Mouse (Mus musculus) hindbrain, embryonic 12.5 days (tissue): ENCODE measurements at regions not wholly inside any gene's neighbourhood (a gene's known extent, or its start where the extent isn't known, plus 50 kb on each side); places are given as distances from the start of the nearest gene placed in this dataset.
"Not testable (repeated sequence)": the region's sequence is repeated elsewhere in the genome, so short reads cannot be mapped to it uniquely, and the experiment has no call there.

Source experiments
- ATAC-seq: fragments of 200-750 bp; cut with Nextera tagmentation; 2 replicates; pipeline ENCODE4 v1.8.0; 2017; ENCODE audit warnings: moderate TSS enrichment; ENCODE audit not compliant: low FRiP score
- H3K27ac ChIP-seq: fragments of 300-500 bp; sonication (generic); 2 replicates; pipeline ENCODE4 v1.5.1; 2016; ENCODE audit warnings: mild to moderate bottlenecking
- H3K27me3 ChIP-seq: fragments of 300-500 bp; sonication (generic); 2 replicates; pipeline ENCODE4 v1.6.1; 2016; ENCODE audit warnings: mild to moderate bottlenecking
- H3K36me3 ChIP-seq: fragments of 300-500 bp; sonication (generic); 2 replicates; pipeline ENCODE4 v1.6.1; 2016; ENCODE audit warnings: mild to moderate bottlenecking
- H3K4me1 ChIP-seq: fragments of 300-500 bp; sonication (generic); 2 replicates; pipeline ENCODE4 v1.6.1; 2016
- H3K4me2 ChIP-seq: fragments of 300-500 bp; sonication (generic); replicated peaks from 2 replicates; pipeline ENCODE4 v1.6.1; 2016; ENCODE audit warnings: mild to moderate bottlenecking
- H3K4me3 ChIP-seq: fragments of 300-500 bp; sonication (generic); 2 replicates; pipeline ENCODE4 v1.5.1; 2016; ENCODE audit warnings: mild to moderate bottlenecking
- H3K9ac ChIP-seq: fragments of 300-500 bp; sonication (generic); 2 replicates; pipeline ENCODE4 v1.6.1; 2016; ENCODE audit warnings: mild to moderate bottlenecking, moderate library complexity
- H3K9me3 ChIP-seq: fragments of 300-500 bp; sonication (generic); replicated peaks from 2 replicates; pipeline ENCODE4 v1.6.1; 2016; ENCODE audit warnings: mild to moderate bottlenecking
- WGBS: fragments of 180-500 bp; shearing (Covaris S2); methylation state at CpG from one replicate; pipeline ENCODE4 v1.1.7; 2016; 5-methylcytosine and 5-hydroxymethylcytosine counted together

GRCm38 (mm10) chr3:138649699-138650098, 92.3 kb upstream of the Tspan5 start:
- no peaks in the 10 kb centered on the region for H3K36me3 ChIP-seq
- no peaks in the 10 kb centered on the region for H3K27me3 ChIP-seq
- H3K9me3 ChIP-seq = peaks cover 16% of the 10 kb centered on the region
- H3K4me1 ChIP-seq = peaks cover 8% of the 10 kb centered on the region
- ATAC-seq = no peak
- H3K27ac ChIP-seq = no peak overlapping the region
- H3K9ac ChIP-seq = no peak overlapping the region
- 86% methylated on average over 6 of the region's 6 CpGs for WGBS
- no peak overlapping the region for H3K4me3 ChIP-seq
- H3K4me2 ChIP-seq = no peak overlapping the region

DNA sequence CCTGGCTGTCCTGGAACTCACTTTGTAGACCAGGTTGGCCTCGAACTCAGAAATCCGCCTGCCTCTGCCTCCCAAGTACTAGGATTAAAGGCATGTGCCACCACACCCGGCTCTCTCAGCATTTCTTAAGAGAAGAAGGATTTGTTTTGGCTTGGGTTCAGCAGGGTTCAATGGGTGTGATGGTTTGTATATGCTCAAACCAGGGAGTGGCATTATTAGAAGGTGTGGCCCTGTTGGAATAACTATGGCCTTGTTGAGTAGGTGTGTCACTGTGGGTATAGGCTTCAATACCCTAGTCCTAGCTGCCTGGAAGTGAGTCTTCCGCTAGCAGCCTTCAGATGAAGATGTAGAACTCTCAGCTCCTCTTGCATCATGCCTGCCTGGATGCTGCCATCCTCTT, 91.3 kb upstream of the Tspan5 start:
- not testable (repeated sequence) for H3K27me3 ChIP-seq, ATAC-seq
- WGBS = 94% methylated on average over 4 of the region's 4 CpGs

GRCm38 (mm10) chr3:138651361-138652205, 90.4 kb upstream of the Tspan5 start:
- H3K27ac ChIP-seq = no peak overlapping the region
- H3K27me3 ChIP-seq = no peaks in the 10 kb centered on the region
- no peaks in the 10 kb centered on the region for H3K36me3 ChIP-seq
- WGBS = 77% methylated on average over 12 of the region's 12 CpGs
- no peak overlapping the region for H3K4me2 ChIP-seq
- peaks cover 14% of the 10 kb centered on the region for H3K9me3 ChIP-seq
- no peaks in the 10 kb centered on the region for H3K4me1 ChIP-seq
- H3K4me3 ChIP-seq = no peak overlapping the region
- H3K9ac ChIP-seq = no peak overlapping the region
- ATAC-seq = no peak

More for the DNA sequence above, 91.3 kb upstream of the Tspan5 start:
- not testable (repeated sequence) for H3K4me1 ChIP-seq, H3K4me3 ChIP-seq, H3K4me2 ChIP-seq, H3K36me3 ChIP-seq, H3K27ac ChIP-seq, H3K9ac ChIP-seq
- peaks cover 16% of the 10 kb centered on the region for H3K9me3 ChIP-seq

DNA sequence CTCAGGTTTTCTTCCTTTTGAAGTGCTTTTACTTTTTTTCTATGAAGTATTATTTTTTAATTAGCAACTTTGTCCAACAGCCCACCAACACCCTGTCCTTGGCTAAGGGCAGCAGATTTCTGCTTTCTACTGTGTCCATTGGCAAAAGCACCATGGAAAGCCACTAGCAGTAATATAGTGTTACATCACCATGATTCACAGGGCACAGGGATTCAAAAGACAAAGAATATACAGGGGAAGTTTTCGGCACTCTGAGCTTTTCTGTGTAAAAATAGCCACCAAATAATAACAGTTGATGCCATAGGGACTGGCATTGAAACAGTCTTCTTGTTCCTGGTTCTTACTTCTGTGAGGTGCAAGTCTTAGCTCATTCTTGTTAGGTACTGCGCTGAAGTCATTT, 89.8 kb upstream of the Tspan5 start:
- H3K27ac ChIP-seq = no peak overlapping the region
- no peak overlapping the region for H3K4me3 ChIP-seq
- no peaks in the 10 kb centered on the region for H3K27me3 ChIP-seq
- no peak overlapping the region for H3K9ac ChIP-seq
- H3K4me1 ChIP-seq = no peaks in the 10 kb centered on the region
- peaks cover 8% of the 10 kb centered on the region for H3K9me3 ChIP-seq
- no peak for ATAC-seq
- no peak overlapping the region for H3K4me2 ChIP-seq
- H3K36me3 ChIP-seq = no peaks in the 10 kb centered on the region
- 88% methylated on average over 2 of the region's 2 CpGs for WGBS

DNA sequence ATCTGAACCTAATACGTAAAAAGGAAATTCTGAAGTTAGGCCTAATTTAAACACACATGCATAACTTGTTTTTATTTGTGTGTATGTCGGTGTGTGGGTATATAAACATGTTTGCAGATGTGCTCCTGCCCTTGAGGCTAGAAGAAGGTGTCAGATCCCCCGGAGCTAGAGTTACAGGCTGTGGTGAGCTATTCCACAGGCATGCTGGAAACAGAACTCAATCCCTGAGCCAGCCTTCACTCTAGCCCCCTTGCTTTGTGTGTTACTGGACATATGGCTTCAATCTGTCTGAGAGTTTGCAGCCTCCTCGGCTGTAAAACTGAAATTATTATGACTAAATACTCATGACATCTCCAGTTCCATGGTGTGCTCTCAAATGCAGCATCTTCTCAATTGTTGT, 89.3 kb upstream of the Tspan5 start:
- Histone ChIP-seq H3K27me3 (no peaks in the 10 kb centered on the region), H3K4me2 (no peak overlapping the region), H3K36me3 (no peaks in the 10 kb centered on the region), H3K9ac (no peak overlapping the region), H3K27ac (no peak overlapping the region), H3K9me3 (peaks cover 5% of the 10 kb centered on the region), H3K4me3 (no peak overlapping the region), H3K4me1 (no peaks in the 10 kb centered on the region)
- 73% methylated on average over 4 of the region's 4 CpGs for WGBS
- ATAC-seq = no peak

- H3K4me2 ChIP-seq = no peak overlapping the region
- H3K9me3 ChIP-seq = peaks cover 5% of the 10 kb centered on the region
- no peak for ATAC-seq
- no peaks in the 10 kb centered on the region for H3K36me3 ChIP-seq
- 79% methylated on average over 13 of the region's 13 CpGs for WGBS
- H3K27me3 ChIP-seq = no peaks in the 10 kb centered on the region
- no peak overlapping the region for H3K27ac ChIP-seq
- H3K4me3 ChIP-seq = no peak overlapping the region
- no peaks in the 10 kb centered on the region for H3K4me1 ChIP-seq
- H3K9ac ChIP-seq = no peak overlapping the region
Measured at GRCm38 (mm10) chr3:138653549-138654246, 88.3 kb upstream of the Tspan5 start.

DNA sequence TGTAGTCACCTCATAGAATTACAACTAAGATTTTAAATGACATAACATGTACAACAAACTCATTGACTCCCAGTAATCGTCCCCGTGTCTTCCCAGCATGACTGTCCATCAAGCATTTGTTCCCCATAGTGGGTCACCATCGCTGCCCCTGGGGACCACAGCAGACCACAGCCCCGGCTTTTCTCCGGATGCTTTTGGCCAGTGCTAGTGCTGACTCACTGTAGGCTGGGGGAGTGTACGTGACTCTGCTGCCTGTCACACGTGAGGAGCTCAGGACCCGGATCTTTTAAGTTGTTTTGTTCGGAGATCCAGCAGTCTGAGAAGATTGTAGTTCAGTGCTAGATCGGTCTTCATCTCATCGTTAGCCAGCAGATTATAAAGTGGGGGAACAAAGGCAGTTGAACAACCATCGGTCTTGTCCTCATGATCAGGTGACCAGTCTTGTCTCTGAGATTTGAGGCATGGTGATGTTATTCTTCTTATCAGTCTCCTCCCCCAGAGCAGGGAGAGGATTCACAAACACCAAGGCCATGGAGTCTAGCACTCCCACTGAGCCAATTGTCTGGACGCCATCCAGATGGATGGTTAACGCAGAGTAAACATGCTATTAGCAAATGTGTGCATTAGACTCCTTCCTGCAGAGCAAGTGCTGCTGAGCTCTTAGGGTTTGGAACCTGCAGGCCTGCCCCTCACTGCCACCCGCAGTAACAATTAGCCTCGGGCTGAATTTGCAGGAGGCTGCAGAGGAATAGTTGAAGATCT, 87.2 kb upstream of the Tspan5 start:
- no peak overlapping the region for H3K27ac ChIP-seq
- no peaks in the 10 kb centered on the region for H3K27me3 ChIP-seq
- H3K4me2 ChIP-seq = no peak overlapping the region
- no peaks in the 10 kb centered on the region for H3K36me3 ChIP-seq
- no peak for ATAC-seq
- H3K9me3 ChIP-seq = peaks cover 5% of the 10 kb centered on the region
- no peak overlapping the region for H3K4me3 ChIP-seq
- WGBS = 72% methylated on average over 16 of the region's 16 CpGs
- no peaks in the 10 kb centered on the region for H3K4me1 ChIP-seq
- H3K9ac ChIP-seq = no peak overlapping the region

DNA sequence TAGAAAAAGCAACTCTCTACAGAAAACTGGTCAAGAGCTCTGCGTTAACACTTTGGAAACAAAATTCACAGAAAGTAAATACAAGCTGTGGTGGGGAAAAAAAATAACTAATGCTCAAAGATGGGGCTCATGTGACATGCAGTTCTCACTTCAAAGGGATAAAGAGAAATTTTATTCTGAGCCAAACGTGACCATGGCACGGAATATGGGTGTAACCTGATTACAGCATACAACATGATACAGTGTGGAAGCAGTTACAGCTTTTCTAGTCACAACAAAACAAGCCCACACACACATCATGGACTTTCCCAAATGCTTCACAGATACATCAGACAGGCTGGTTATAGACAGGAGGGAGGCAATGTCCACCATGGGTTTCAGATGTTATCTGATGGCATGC, 86.5 kb upstream of the Tspan5 start:
- no peak overlapping the region for H3K27ac ChIP-seq
- 86% methylated on average over 3 of the region's 3 CpGs for WGBS
- no peak for ATAC-seq

GRCm38 (mm10) chr3:138662625-138663024, 79.4 kb upstream of the Tspan5 start:
- no peak overlapping the region for H3K4me2 ChIP-seq
- 0 out of 2 replicates have a peak, but pooled peaks cover 4% of the 10 kb centered on the region for H3K9me3 ChIP-seq
- no peaks in the 10 kb centered on the region for H3K36me3 ChIP-seq
- WGBS = 86% methylated on average over 2 of the region's 2 CpGs
- H3K27ac ChIP-seq = no peak overlapping the region
- no peak for ATAC-seq
- no peak overlapping the region for H3K9ac ChIP-seq
- H3K4me3 ChIP-seq = no peak overlapping the region
- H3K4me1 ChIP-seq = no peaks in the 10 kb centered on the region
- H3K27me3 ChIP-seq = no peaks in the 10 kb centered on the region

More for the DNA sequence above, 86.5 kb upstream of the Tspan5 start:
- Histone ChIP-seq H3K4me3 (no peak overlapping the region), H3K4me2 (no peak overlapping the region), H3K9me3 (peaks cover 5% of the 10 kb centered on the region), H3K4me1 (no peaks in the 10 kb centered on the region), H3K27me3 (no peaks in the 10 kb centered on the region), H3K36me3 (no peaks in the 10 kb centered on the region), H3K9ac (no peak overlapping the region)

DNA sequence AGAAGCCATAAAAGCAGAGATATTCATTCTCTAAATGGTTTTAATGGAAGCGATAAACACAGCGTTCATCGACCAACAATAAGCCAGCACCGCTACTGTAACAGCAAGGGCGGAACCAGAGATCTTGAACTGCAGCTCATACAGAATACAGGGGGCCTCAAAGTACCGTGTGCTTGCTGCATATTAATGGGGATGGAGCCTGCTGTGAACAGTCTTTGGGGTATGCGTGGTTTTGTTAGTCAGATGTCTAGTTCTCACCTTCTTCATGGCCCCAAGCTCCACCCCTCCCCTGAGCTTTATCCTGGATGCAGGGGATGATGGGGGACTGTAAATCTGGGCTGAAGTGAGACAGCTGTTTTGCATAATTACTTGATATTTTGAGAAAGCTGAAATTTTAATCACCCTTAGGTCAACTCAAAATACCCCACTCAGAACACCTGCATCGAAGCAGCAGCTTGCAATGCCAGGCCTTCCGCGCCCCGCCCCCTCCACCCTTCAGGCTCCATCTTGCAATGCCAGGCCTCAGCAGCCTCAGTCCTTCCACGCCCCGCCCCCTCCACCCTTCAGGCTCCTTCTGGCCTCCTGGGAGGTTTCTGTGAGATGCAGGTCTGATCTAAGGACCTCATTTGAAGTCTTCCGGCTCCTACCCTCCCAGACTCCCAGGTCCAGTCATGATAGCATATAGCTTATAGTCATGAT, 73.5 kb upstream of the Tspan5 start:
- ATAC-seq = no peak
- Histone ChIP-seq H3K27ac (no peak overlapping the region), H3K4me1 (no peaks in the 10 kb centered on the region), H3K36me3 (no peaks in the 10 kb centered on the region), H3K9ac (no peak overlapping the region), H3K4me2 (no peak overlapping the region), H3K9me3 (0 out of 2 replicates have a peak, but pooled peaks cover 4% of the 10 kb centered on the region), H3K27me3 (no peaks in the 10 kb centered on the region), H3K4me3 (no peak overlapping the region)
- 77% methylated on average over 14 of the region's 14 CpGs for WGBS

DNA sequence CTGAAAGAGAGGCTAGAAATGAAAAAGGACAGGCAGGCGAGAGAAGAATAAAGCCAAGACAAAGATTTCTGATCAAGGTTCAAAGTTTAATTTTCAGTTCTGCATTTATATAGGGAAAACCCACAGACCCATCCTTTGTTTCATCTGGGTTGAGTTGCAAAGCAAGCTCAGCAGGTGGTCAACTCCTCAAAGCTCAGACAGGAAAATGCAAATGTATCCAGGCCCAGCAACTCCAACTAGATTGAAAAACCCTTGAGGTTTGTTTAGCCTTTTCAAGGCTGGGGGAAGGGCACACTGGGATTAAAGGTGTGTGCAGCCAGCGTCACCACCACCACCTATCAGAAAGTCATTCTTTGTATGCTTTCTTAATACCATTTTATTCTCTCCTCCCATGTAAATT, 66.1 kb upstream of the Tspan5 start:
- no peaks in the 10 kb centered on the region for H3K4me1 ChIP-seq
- no peak for ATAC-seq
- 49% methylated on average over 2 of the region's 2 CpGs for WGBS
- no peak overlapping the region for H3K9ac ChIP-seq
- no peak overlapping the region for H3K4me3 ChIP-seq
- H3K4me2 ChIP-seq = no peak overlapping the region
- no peaks in the 10 kb centered on the region for H3K27me3 ChIP-seq
- no peaks in the 10 kb centered on the region for H3K36me3 ChIP-seq
- no peaks in the 10 kb centered on the region for H3K9me3 ChIP-seq
- no peak overlapping the region for H3K27ac ChIP-seq

DNA sequence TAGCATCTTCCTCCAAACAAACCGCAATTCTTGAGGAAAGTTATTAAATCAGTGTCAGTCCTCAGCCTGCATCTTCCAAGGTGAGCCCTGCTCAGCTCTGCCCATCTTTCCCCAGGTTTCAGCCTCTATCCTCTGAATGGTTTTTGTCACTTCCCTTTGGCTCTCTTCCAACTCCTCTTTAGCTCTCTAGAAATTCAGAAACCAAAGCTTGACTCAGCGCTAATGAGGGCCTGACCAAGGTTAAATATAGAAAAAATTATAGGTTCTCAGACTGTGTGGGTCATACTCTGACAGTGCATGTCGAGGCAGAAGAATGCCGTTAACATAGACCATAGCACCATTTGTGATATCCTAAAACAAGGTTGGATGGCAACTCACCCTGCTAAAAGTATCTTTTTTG, 63.6 kb upstream of the Tspan5 start:
- Histone ChIP-seq H3K9ac (no peak overlapping the region), H3K36me3 (no peaks in the 10 kb centered on the region), H3K4me2 (no peak overlapping the region), H3K4me1 (no peaks in the 10 kb centered on the region), H3K27me3 (no peaks in the 10 kb centered on the region), H3K4me3 (no peak overlapping the region), H3K9me3 (no peaks in the 10 kb centered on the region), H3K27ac (no peak overlapping the region)
- ATAC-seq = no peak
- WGBS = 92% methylated on average over 4 of the region's 4 CpGs
